Mouse (Mus musculus): ENCODE data around the gene Plin2. TPM values are rescaled to one million over a fixed set of nuclear protein-coding genes. Genes with fewer than 3 reads are reported as not detected.

Gene Plin2
- polyA plus RNA-seq (2012): 9.5 and 11.1 TPM in 2 replicates

DNA sequence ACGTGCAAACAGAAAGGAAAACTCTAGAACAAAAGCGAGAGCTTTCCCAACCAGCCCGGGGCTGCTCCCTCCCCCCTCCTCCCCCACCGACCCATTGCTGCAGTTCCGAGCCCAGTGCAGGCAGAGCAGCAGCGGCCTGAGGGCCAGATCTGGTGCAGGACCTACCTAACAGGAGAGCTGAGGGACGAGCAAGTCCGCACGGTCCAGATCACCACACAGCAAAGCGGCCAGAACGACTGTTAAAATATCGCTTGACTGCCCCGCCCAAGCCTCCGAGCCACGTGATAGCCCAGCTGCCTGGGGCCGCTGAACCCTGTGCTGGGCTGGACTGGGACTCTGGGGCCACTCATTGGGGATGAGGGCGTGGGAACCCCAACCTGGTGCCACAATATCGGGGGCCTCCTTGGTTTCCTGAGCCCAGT lies at the start of gene Plin2:
Gene Plin2, minus strand, starts transcription at position 281 of the 422 bp plus-strand sequence.
- H3K4me3 ChIP-seq (replicated peaks): peak within 1 kb of the TSS; percentile 90
- H3K27me3 ChIP-seq (ENCODE audit: control insufficient read depth): no peaks in the 10 kb centered on the region
- H3K9me3 ChIP-seq (ENCODE audit: control insufficient read depth, low read length): no peaks in the 10 kb centered on the region
- H3K4me1 ChIP-seq (ENCODE audit: control insufficient read depth): peaks cover 90% of the 10 kb centered on the region
- H3K36me3 ChIP-seq (ENCODE audit: control insufficient read depth): peaks cover 40% of the 10 kb centered on the region
- TF ChIP-seq GATA1 (IDR thresholded peaks at IDR 0.05; ENCODE audit: low read length) (no peak), TAL1 (IDR thresholded peaks at IDR 0.05; ENCODE audit: low read length) (no peak)

DNA sequence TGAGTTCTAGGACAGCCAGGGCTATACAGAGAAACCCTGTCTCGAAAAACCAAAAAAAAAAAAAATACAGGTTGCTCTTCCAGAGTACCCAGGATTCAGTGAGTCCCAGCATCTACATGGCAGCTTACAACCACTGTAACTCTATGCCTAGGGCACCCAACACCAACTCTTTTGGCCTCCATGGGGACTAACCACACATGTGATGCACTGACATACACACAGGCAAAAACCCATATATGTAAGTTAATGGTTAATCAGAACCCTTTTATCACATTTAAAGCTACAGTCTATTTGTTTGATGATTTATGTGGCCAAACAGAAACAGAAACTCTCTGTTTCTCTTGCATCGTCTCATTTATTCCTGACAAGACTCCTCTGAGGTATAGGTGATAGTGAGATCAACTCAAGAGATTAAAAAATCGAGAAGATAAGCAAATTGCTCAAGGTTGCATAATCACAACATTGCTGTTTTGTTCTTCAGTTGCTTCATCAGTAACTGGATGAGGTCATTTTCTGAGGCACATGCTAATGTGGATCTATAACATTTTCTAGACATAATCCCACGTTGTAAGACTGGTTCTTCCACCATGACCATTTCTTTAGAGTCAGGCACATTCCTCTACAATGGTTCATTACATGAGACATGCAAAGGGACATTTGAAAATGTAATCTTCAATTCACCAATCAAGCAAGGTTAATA lies 49.2 kb upstream of the Plin2 start:
- H3K27me3 ChIP-seq (ENCODE audit: control insufficient read depth): no peaks in the 10 kb centered on the region
- H3K36me3 ChIP-seq (ENCODE audit: control insufficient read depth): no peaks in the 10 kb centered on the region
- H3K4me1 ChIP-seq (ENCODE audit: control insufficient read depth): no peaks in the 10 kb centered on the region
- no peaks in the 10 kb centered on the region for H3K9me3 ChIP-seq (ENCODE audit: control insufficient read depth, low read length)
- H3K4me3 ChIP-seq (replicated peaks): no peak overlapping the region
- no peak for TF ChIP-seq GATA1 (IDR thresholded peaks at IDR 0.05; ENCODE audit: low read length)
- no peak for TF ChIP-seq TAL1 (IDR thresholded peaks at IDR 0.05; ENCODE audit: low read length)

DNA sequence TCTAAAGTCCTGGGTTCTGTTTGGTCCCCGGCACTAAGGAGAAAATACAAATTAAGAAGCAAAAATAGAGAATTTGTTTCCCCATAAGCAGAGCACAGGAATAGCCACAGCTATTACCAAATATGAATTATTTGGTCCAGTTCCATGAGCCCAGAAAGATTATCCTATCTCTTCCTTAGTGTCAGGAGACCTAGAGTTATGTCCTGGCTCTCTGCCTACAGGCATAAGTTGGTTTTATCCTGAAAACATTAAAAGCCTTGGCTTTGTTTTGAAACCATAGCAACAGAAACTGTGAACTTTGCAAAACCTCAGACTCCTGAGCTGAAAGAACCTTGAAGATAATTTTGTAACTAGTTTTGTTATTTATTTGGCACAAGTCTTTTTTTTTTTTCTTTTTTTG lies 47.3 kb upstream of the Plin2 start:
- H3K4me3 ChIP-seq (replicated peaks): no peak overlapping the region
- no peaks in the 10 kb centered on the region for H3K9me3 ChIP-seq (ENCODE audit: control insufficient read depth, low read length)
- H3K36me3 ChIP-seq (ENCODE audit: control insufficient read depth): no peaks in the 10 kb centered on the region
- no peaks in the 10 kb centered on the region for H3K27me3 ChIP-seq (ENCODE audit: control insufficient read depth)
- no peaks in the 10 kb centered on the region for H3K4me1 ChIP-seq (ENCODE audit: control insufficient read depth)
- TF ChIP-seq GATA1 (IDR thresholded peaks at IDR 0.05; ENCODE audit: low read length): no peak
- no peak for TF ChIP-seq TAL1 (IDR thresholded peaks at IDR 0.05; ENCODE audit: low read length)

DNA sequence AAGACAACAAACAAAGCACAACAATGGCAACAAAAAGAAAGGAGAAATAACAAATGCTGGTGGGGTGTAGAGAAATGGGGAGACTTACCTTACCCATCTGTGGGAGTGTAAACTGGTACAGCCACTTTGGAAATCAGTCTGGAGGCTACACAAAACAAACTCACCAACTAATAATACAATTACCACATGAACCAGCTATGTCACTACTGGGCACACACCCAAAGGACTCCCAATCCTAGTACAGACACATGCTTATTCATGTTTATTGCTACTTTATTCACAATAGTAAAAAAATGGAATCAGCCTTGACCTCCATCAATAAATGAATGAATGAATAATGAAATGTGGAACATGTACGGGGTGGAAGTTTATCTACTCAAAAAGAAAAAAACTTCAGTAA lies 45.5 kb upstream of the Plin2 start:
- no peaks in the 10 kb centered on the region for H3K4me1 ChIP-seq (ENCODE audit: control insufficient read depth)
- TF ChIP-seq GATA1 (IDR thresholded peaks at IDR 0.05; ENCODE audit: low read length) (no peak), TAL1 (IDR thresholded peaks at IDR 0.05; ENCODE audit: low read length) (no peak)
- no peaks in the 10 kb centered on the region for H3K9me3 ChIP-seq (ENCODE audit: control insufficient read depth, low read length)
- no peaks in the 10 kb centered on the region for H3K36me3 ChIP-seq (ENCODE audit: control insufficient read depth)
- no peak overlapping the region for H3K4me3 ChIP-seq (replicated peaks)
- H3K27me3 ChIP-seq (ENCODE audit: control insufficient read depth): no peaks in the 10 kb centered on the region

DNA sequence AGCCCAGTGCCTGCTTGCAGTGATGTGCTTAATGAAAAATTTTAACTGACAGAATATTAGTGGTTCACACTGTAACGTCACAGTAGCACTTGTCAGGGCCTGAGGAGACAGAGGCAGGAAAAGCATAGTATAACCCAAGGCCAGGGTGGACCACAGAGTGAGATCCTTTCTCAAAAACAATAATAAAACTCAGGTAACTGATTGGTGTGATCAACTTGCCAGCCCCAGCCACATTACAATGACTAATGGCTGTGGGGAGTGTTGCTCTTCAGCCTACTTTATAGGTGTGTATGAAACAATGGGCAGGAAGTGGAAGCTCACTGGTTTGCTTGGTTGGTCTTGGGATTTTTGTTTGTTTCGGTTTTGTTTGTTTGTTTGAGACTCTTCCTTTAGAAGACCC lies 43.7 kb upstream of the Plin2 start:
- H3K27me3 ChIP-seq (ENCODE audit: control insufficient read depth): 0 out of 2 replicates have a peak, but pooled peaks cover 2% of the 10 kb centered on the region
- no peaks in the 10 kb centered on the region for H3K4me1 ChIP-seq (ENCODE audit: control insufficient read depth)
- TF ChIP-seq TAL1 (IDR thresholded peaks at IDR 0.05; ENCODE audit: low read length) (no peak), GATA1 (IDR thresholded peaks at IDR 0.05; ENCODE audit: low read length) (no peak)
- no peaks in the 10 kb centered on the region for H3K9me3 ChIP-seq (ENCODE audit: control insufficient read depth, low read length)
- H3K36me3 ChIP-seq (ENCODE audit: control insufficient read depth): no peaks in the 10 kb centered on the region
- no peak overlapping the region for H3K4me3 ChIP-seq (replicated peaks)

DNA sequence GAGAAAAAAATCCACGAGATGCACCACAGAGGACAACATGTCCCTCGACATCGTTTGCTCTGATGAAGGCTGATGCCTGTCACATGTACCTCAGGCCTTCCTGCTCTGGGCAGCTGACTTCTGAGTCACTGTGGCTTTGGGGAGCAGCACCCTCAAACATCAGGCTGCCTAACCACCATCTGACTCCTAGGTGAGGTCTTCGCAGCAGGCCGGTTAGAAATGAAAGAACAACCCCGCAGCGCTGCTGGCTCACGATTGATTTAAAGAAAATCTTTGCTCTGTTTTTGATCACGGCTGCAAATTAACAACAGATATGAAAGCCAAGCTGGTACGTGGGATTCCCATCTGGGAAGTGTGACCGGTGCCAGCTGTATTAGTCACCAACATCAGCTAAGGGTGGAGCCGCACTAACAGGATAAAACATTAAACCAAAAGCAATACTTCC lies 42.9 kb upstream of the Plin2 start:
- TF ChIP-seq GATA1 (IDR thresholded peaks at IDR 0.05; ENCODE audit: low read length) (no peak), TAL1 (IDR thresholded peaks at IDR 0.05; ENCODE audit: low read length) (no peak)

DNA sequence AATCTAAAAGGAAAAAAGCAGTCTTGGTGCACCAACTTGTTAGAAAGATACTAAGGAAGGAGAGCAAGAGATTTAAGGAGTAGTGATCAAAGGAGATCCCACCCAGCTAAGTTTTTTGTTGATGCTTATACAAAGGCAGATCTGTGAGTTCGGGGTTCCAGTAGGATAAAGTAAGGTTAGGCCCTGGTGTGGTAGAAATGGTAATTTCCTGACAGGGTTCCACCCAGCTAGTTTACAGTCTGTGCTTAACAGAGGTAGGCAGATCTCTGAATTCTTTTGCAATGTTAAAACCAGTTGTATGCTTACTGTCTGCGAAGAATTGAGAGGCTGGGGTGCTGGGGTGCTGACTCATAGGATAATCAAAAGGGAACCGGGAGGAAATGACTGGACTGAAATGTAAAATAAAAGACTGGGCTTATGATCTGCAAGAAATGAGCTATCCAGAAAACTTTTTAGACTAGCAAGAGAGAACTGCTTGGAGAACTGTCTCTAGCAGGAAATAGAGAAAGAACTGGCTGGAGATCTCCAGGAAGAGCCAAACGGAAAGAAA lies 40.9 kb upstream of the Plin2 start:
- H3K4me3 ChIP-seq (replicated peaks): no peak overlapping the region
- H3K4me1 ChIP-seq (ENCODE audit: control insufficient read depth): no peaks in the 10 kb centered on the region; the same call in 1 of the 2 replicates
- H3K36me3 ChIP-seq (ENCODE audit: control insufficient read depth): no peaks in the 10 kb centered on the region
- H3K27me3 ChIP-seq (ENCODE audit: control insufficient read depth): 0 out of 2 replicates have a peak, but pooled peaks cover 2% of the 10 kb centered on the region
- H3K9me3 ChIP-seq (ENCODE audit: control insufficient read depth, low read length): no peaks in the 10 kb centered on the region
- TF ChIP-seq GATA1 (IDR thresholded peaks at IDR 0.05; ENCODE audit: low read length) (no peak), TAL1 (IDR thresholded peaks at IDR 0.05; ENCODE audit: low read length) (no peak)

More for the DNA sequence above, 42.9 kb upstream of the Plin2 start:
- Histone ChIP-seq H3K27me3 (ENCODE audit: control insufficient read depth) (0 out of 2 replicates have a peak, but pooled peaks cover 2% of the 10 kb centered on the region), H3K4me1 (ENCODE audit: control insufficient read depth) (no peaks in the 10 kb centered on the region), H3K36me3 (ENCODE audit: control insufficient read depth) (no peaks in the 10 kb centered on the region), H3K4me3 (replicated peaks) (no peak overlapping the region), H3K9me3 (ENCODE audit: control insufficient read depth, low read length) (no peaks in the 10 kb centered on the region)

DNA sequence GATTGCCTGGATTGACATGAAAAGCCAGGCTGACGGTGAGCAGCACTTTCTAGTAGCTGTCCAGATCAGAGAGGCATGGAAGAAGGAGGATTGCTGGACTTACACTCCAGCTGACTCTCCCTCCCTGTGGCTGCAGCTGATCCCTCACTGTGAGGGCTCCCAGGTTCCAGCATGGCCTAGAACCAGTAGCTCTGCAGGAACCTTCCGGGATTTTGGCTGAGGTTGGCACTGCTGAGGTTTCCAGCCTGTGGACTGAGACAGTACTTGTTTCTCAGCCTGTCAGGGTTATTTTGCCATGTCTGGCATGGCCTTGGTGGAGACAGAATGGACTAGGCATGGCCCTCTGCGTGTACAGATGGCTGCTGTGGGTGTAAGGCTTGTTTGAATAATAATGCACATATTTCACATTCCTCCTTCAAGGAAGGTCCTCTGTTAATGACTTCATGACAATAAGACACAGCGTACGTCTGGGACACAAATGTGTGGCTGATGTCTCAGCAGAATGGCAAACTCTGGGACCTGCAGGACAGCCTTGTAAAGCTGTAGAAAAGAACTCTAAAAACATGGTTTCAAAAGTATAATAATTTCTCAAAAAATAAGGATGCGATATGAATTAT lies 40.3 kb upstream of the Plin2 start:
- TF ChIP-seq TAL1 (IDR thresholded peaks at IDR 0.05; ENCODE audit: low read length) (no peak), GATA1 (IDR thresholded peaks at IDR 0.05; ENCODE audit: low read length) (no peak)
- H3K4me3 ChIP-seq (replicated peaks): no peak overlapping the region
- H3K27me3 ChIP-seq (ENCODE audit: control insufficient read depth): 0 out of 2 replicates have a peak, but pooled peaks cover 2% of the 10 kb centered on the region
- H3K36me3 ChIP-seq (ENCODE audit: control insufficient read depth): no peaks in the 10 kb centered on the region
- H3K4me1 ChIP-seq (ENCODE audit: control insufficient read depth): no peaks in the 10 kb centered on the region; the same call in 1 of the 2 replicates
- H3K9me3 ChIP-seq (ENCODE audit: control insufficient read depth, low read length): no peaks in the 10 kb centered on the region

DNA sequence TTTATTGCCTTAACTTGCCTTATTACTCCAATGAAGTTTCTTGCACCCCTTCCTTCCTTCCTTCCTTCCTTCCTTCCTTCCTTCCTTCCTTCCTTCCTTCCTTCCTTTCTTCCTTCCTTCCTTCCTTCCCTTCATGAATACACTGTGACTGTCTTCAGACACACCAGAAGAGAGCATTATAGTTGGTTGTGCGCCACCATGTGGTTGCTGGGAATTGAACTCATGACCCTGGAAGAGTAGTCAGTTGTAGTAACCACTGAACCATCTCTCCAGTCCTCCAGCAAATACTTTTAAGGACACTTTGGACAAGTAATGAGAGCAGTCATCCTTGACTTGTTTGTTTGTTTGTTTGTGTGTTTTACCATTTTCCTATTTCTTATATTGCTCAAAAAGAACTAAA lies 38.9 kb upstream of the Plin2 start:
- 0 out of 2 replicates have a peak, but pooled peaks cover 2% of the 10 kb centered on the region for H3K27me3 ChIP-seq (ENCODE audit: control insufficient read depth)

More for the DNA sequence above, 38.9 kb upstream of the Plin2 start:
- Histone ChIP-seq H3K4me1 (ENCODE audit: control insufficient read depth) (no peaks in the 10 kb centered on the region; the same call in 1 of the 2 replicates), H3K9me3 (ENCODE audit: control insufficient read depth, low read length) (no peaks in the 10 kb centered on the region), H3K4me3 (replicated peaks) (no peak overlapping the region), H3K36me3 (ENCODE audit: control insufficient read depth) (no peaks in the 10 kb centered on the region)
- TF ChIP-seq TAL1 (IDR thresholded peaks at IDR 0.05; ENCODE audit: low read length) (no peak), GATA1 (IDR thresholded peaks at IDR 0.05; ENCODE audit: low read length) (no peak)
